Mouse (Mus musculus): Measurements from ENCODE around the gene Ap2b1.

Gene Ap2b1

DNA sequence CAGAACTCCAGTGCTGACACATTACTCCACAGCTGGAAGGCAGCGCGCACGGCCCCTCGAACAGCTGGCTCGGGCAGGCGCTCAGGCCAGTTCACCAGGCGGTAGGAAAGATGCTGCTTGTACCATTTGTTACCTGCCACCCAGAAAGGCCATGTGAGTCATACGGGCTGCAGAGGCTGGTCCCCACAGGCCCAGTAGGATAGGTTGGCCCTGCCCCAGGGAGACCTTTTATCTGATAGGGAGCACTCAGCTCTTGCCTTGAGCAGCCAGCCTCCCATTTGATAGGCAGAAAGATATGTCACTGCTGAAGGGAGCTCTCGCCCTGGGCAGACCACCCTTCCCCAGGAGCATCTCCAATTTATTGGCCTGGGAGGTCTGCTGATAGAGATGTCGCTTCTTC lies 148.8 kb downstream of the Ap2b1 start:
- no peak for DNase-seq

DNA sequence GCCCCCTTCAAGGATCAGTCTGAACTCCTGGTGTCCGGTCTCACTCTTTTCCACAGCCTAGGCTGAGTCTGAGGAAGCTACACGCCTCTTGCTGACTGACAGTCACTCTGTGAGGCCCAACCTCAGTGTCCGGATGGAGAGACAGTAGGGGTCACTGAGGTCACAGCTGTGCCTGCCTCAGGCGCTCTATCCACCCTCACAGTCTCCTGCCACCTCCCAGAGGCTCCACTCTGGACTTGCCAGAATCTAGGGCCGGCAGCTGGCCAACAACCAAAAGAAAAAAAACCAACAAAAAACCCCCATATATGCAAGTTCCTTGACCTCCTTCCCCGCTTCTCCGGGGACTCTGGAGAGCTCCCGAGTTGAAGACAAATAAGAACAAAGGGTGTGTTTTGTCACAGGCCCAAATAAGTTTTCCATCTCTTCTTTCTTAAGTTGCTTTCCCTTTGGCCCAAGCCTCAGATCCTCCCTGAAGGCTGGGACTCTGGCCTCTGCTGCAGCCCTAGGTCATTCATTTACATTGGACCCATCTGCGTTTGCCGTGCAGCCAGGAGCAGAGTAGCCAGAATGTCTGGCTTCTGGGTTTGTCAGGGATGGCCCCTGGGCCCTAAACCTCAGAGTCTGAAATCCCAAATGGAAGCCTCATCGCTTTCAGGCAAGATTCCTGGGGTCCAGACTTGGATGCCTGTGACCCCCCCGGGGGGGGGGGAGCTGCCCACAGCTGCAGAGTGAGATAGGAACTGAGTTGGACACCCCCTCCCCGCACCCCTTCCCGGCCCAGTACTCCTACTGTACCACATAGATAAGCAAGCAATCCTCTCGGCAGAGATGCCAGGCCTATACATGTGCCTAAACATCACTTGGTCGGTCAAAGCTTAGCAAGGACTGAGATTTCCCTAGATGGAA lies 149.4 kb downstream of the Ap2b1 start:
- DNase-seq: no peak

DNA sequence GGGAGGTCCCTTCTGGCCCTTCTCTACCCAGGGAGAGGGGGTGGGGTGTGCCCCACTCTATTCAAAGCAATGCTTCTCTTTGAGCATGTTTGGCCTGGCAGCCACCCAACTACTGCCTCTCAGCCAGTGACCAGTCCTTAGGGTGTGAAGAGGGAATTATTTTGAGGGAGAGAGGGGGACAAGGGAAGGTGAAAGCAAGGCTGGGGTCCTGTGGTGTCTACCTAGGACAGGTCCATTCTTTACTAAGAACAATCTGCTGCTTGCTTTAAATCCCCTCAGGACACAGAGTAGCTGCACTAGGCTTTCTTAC lies 150.1 kb downstream of the Ap2b1 start:
- no peak for DNase-seq

DNA sequence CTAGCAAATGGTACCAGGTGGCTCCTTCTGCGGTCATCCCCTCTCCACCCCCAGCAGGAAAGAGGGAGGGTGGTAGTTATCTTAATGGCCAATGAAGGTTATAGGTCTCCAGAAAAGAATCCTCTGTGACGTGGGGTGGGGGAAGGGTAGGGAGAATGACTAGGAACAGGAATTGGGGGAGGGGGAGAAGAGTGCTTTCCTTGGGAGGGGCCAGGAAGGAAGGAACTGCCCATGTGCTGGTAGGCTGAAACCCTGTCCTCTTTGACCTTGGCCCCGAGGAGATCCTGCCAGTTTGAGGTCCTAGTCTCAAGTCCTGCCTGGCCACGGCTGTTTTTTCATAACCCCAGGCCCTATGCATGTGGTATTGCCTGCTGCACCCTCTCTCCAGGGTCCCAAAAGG lies 150.5 kb downstream of the Ap2b1 start:
- no peak for DNase-seq

DNA sequence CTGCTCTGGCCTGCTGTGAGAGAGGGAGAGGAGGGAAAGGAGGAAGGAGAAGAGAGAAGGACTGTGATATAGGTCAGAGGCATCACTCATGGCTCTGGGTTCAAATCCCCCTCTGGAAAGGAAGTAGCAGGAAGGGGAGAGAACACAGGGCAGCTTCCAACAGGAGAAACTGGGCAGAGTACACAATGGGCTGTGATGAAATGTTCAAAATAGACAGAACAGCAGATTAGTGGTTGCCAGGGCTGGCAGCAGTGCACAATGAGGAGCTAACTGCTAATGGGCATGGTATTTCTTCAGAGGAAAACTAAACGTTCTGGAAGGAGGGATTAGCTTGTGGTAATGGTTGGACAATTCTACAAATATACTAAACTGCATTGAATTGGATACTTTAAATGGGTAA lies 151.7 kb downstream of the Ap2b1 start:
- DNase-seq: no peak

- DNase-seq: no peak
These were observed 152.5 kb downstream of the Ap2b1 start for GRCm38 (mm10) chr11:83451281-83451680.

DNA sequence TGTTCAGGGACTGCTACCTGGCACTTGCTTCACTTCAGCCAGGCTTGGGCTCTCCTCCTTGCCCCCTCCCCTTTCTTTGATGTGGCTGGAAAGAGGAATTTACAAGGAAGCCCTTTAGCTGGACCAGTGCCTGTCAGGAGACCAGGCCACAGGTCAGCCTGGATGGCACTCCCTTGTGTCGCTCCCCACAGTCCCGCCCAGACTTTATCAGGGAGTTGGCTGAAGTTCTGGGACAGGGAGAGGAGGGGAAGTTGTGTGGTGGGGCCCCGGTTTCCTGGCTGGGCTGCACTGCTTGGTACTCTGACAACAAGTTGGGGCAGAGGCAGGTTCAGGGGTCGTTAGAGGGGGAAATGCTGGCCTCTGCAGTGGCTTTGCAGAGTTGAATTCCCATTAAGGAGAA lies 155.7 kb downstream of the Ap2b1 start:
- DNase-seq: no peak
